Mouse (Mus musculus) splenic B cell, adult 2 months (primary cell): ENCODE data around the gene Syde2.
A peak's percentile ranks its signal among the peaks of the same experiment; 100 is the strongest.
"Not testable (repeated sequence)": the region's sequence is repeated elsewhere in the genome, so short reads cannot be mapped to it uniquely, and the experiment has no call there.

ENCODE experiments used
- DNase-seq: peaks from one replicate; pipeline ENCODE4 v3.0.0-alpha.2; 2011; ENCODE audit warnings: low read depth, low spot score
- H3K27me3 ChIP-seq: 2 replicates; pipeline ENCODE4 v1.6.1; 2012; ENCODE audit warnings: mild to moderate bottlenecking, low read length, moderate library complexity, mixed read lengths; ENCODE audit not compliant: control insufficient read depth, poor library complexity, insufficient read depth, severe bottlenecking
- H3K36me3 ChIP-seq: 2 replicates; pipeline ENCODE4 v1.6.1; 2012; ENCODE audit warnings: mild to moderate bottlenecking, low read length, moderate library complexity, mixed read lengths; ENCODE audit not compliant: control insufficient read depth, poor library complexity, insufficient read depth, severe bottlenecking

Gene Syde2

GRCm38 (mm10) chr3:145989576-145990081, 2.0 kb downstream of the Syde2 start:
- no peaks in the 10 kb centered on the region for H3K27me3 ChIP-seq
- no peaks in the 10 kb centered on the region for H3K36me3 ChIP-seq
- peak; percentile 8 for DNase-seq

- H3K36me3 ChIP-seq = no peaks in the 10 kb centered on the region
These were observed 3.5 kb downstream of the Syde2 start for GRCm38 (mm10) chr3:145991130-145991529.

GRCm38 (mm10) chr3:145991976-145992730, 4.5 kb downstream of the Syde2 start:
- DNase-seq = no peak
- Histone ChIP-seq H3K36me3 (no peaks in the 10 kb centered on the region), H3K27me3 (no peaks in the 10 kb centered on the region)

More at GRCm38 (mm10) chr3:145991130-145991529, 3.5 kb downstream of the Syde2 start:
- no peaks in the 10 kb centered on the region for H3K27me3 ChIP-seq
- DNase-seq = no peak

- no peaks in the 10 kb centered on the region for H3K36me3 ChIP-seq
- no peak for DNase-seq
- H3K27me3 ChIP-seq = no peaks in the 10 kb centered on the region
These were observed 5.1 kb downstream of the Syde2 start for GRCm38 (mm10) chr3:145992796-145993195.

GRCm38 (mm10) chr3:145993481-145994201, 6.0 kb downstream of the Syde2 start:
- peak; percentile 58 for DNase-seq
- Histone ChIP-seq H3K27me3 (no peaks in the 10 kb centered on the region), H3K36me3 (no peaks in the 10 kb centered on the region)

GRCm38 (mm10) chr3:145995489-145995888, 7.8 kb downstream of the Syde2 start:
- Histone ChIP-seq H3K27me3 (no peaks in the 10 kb centered on the region), H3K36me3 (no peaks in the 10 kb centered on the region)
- DNase-seq = no peak

- H3K27me3 ChIP-seq, DNase-seq, H3K36me3 ChIP-seq: not testable (repeated sequence)
These were observed 8.9 kb downstream of the Syde2 start for GRCm38 (mm10) chr3:145996539-145996938.

- no peak for DNase-seq
- no peaks in the 10 kb centered on the region for H3K36me3 ChIP-seq
These were observed 16.8 kb downstream of the Syde2 start for GRCm38 (mm10) chr3:146004347-146005051.

GRCm38 (mm10) chr3:146007872-146008271, 20.2 kb downstream of the Syde2 start:
- no peak for DNase-seq
- Histone ChIP-seq H3K27me3 (no peaks in the 10 kb centered on the region), H3K36me3 (no peaks in the 10 kb centered on the region)

More at GRCm38 (mm10) chr3:146004347-146005051, 16.8 kb downstream of the Syde2 start:
- no peaks in the 10 kb centered on the region for H3K27me3 ChIP-seq

- no peaks in the 10 kb centered on the region for H3K27me3 ChIP-seq
- no peaks in the 10 kb centered on the region for H3K36me3 ChIP-seq
- DNase-seq = no peak
These were observed 22.4 kb downstream of the Syde2 start for GRCm38 (mm10) chr3:146009859-146010645.

GRCm38 (mm10) chr3:146010751-146011150, 23.1 kb downstream of the Syde2 start:
- no peaks in the 10 kb centered on the region for H3K27me3 ChIP-seq
- H3K36me3 ChIP-seq = no peaks in the 10 kb centered on the region
- no peak for DNase-seq

GRCm38 (mm10) chr3:146011544-146012218, 24.0 kb downstream of the Syde2 start:
- DNase-seq = no peak
- H3K36me3 ChIP-seq = no peaks in the 10 kb centered on the region
- no peaks in the 10 kb centered on the region for H3K27me3 ChIP-seq

- DNase-seq = no peak
- Histone ChIP-seq H3K27me3 (no peaks in the 10 kb centered on the region), H3K36me3 (no peaks in the 10 kb centered on the region)
These were observed 25.8 kb downstream of the Syde2 start for GRCm38 (mm10) chr3:146013490-146013889.

- no peak for DNase-seq
- no peaks in the 10 kb centered on the region for H3K36me3 ChIP-seq
These were observed 26.7 kb downstream of the Syde2 start for GRCm38 (mm10) chr3:146014321-146014720.

More at GRCm38 (mm10) chr3:146014321-146014720, 26.7 kb downstream of the Syde2 start:
- no peaks in the 10 kb centered on the region for H3K27me3 ChIP-seq
